Mouse (Mus musculus): ENCODE results near the gene Zfp618.

The Zfp618 gene

DNA sequence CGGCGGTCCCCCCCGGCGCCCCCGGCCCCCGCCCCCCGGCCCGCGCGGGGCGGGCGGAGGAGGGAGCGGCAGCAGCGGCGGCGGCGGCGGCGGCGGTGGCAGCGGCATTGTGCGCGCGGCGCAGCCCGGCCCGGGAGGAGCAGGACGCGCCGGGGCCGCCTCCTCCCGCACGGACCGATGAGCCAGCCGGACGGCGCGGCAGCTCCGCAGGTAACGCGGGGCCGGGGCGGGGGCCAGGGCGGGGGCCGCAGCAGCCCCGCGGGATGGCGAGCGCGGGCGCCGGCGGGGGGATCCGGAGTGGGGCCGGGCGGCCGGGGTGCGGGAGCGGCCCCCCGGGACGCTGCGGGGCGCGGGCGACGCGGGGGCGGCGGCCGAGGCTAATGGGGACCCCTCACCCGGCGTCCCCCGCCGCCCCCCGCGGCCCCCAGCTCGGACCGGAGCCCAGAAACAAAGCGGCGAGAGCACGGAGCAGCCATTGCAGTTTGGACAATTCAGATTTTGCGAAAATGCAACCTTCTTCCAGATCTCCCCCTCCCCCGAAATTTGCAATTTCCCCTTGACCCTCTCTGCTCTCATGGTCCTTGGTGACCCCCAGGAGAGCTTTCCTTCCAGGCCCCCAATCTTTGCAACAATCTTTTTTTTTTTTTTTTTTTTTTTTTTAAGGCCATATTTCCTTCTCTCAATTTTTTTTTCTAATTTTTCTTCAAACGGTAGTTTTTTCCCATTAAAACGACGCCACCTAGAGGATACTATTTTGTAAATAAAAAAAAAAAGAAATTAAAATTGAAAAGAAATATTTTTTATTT is at the start of gene Zfp618:
TSS of gene Zfp618 (plus strand) at position 77 of the 806 bp plus-strand sequence.
- DNase-seq (ENCODE audit: low read depth) = no peak

DNA sequence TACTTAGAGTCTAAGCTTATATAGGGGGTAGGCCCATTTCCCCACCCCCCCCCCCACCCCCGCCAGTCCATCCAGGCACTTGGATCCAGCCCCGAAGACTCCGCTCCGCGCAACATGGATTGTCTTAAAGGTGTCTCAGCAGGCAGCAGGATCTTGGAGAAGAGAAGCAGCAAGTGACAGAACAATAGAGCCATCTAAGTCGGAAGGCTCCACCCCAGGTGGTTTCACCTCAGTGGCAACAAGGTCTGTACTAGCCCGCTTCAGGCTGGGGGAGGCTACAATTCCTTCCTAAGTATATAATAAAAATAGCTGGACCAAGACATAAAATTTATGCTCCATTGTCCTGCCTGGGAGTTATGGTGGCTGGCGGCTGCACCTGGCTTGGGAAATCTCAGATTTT is 48.3 kb upstream of the Zfp618 start:
- no peak for DNase-seq (ENCODE audit: low read depth)

- DNase-seq (ENCODE audit: low read depth) = peak; percentile 10
Measured at GRCm38 (mm10) chr4:62933798-62934197, 31.6 kb upstream of the Zfp618 start.

DNA sequence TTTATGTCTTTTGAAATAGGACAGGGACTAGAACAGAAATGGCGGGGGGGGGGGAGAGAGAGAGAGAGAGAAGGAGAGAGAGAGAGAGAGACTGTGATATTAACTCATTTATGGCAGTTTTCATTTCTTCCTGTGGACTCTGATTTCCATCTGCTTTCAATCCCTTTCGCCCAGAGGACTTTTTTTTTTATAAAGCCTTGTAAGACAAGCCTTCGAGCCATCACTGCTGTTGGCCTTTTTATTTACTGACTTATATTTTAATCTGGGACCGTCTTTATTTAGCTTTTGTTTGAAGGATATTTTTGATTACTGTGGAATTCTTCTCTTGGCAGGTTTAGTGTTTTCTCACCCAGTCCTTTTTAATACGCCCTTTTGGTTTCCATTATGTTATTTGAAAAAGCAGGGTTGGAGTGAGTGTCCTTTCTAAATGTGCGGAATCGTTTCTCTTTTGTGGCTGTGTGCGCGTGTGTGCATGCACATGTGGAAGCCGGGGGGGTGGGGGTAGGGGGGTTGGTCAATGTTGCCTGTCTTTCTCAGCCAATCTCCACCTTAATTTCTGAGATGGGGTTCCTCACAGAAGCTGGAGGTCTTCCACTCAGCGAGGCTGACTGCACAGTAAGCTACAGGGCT is 29.7 kb upstream of the Zfp618 start:
- no peak for DNase-seq (ENCODE audit: low read depth)

- DNase-seq (ENCODE audit: low read depth) = no peak
Measured at GRCm38 (mm10) chr4:62941961-62942892, 23.1 kb upstream of the Zfp618 start.

DNA sequence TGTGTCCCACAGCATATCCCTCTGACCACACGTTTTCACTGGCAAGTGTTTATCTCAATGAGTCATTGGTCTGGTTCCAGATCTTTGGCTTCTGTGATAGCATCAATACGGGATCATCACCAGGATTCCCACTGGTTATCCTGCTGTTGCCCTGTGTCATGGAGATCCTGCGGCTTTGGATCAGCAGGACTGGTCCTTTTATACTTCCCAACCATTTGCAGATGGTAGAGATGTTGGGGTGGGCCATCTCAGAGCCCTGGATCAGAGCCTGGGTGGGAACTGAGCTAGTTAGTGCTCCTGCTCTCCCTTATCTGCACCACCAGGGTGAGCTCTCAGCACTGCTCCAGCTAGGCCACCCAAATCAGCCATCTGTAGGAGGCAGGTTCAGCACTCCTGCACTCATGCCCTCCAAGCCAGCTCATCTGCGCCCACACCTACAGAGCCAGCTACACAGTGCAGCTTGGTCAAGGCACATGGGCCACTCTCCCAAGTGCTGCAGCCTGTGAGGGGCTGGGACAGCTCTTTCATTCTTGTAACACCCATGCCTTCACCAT is 21.0 kb upstream of the Zfp618 start:
- DNase-seq (ENCODE audit: low read depth) = no peak

DNA sequence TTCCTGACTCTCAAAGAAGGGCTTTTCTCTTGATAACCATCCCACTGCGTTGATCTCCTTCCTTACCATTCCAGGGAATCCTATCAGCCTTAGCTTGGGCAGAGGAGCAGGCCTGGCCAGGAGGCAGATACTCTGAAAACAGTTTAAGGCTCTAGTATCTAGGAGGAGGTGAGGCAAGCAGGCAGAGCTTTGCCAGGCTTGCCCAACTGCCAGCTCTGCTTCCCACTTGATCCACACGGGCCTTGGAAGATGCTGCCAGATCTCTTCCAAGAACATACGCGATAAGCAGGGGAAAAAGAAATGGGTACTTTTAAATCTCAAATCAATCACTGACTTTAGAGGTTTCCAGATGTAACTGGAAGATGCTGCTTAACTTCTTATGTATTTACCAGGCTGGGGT is 1.6 kb upstream of the Zfp618 start:
- no peak for DNase-seq (ENCODE audit: low read depth)

DNA sequence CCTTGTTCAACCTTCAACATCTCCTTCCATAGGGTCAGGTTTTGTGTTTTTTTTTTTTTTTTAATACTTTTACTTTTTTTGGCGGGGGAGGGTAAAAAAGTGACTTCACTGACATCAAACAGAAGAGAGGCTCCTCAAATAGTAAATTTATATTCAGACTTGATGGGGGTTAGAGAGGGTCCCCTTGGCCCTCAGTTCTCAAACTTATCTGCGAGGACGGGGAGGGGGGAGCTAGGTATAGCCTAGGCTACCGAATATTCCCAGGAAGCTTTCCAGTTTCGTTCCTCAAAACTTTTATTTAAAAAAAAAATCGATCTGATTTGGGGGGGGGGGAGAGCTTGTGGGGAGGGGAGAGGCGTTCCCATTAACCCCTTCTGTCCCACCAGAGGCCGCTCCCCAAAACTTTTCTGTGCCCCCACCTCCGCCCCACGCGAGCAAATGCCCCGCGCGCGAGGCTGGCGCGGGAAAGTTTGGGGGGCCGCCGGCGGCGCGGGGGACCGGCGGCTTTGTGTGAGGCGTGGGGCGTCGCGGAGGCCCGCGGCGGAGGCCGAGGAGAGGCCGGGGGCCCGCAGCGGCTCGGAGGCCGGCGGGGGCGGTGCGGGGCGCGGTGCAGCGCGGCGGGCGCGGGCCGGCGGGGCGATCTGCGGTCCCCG is 403 bp upstream of the Zfp618 start:
- DNase-seq (ENCODE audit: low read depth) = no peak

- peak; percentile 41 for DNase-seq (ENCODE audit: low read depth)
Measured at GRCm38 (mm10) chr4:62969526-62969925, 4.2 kb downstream of the Zfp618 start.

- no peak for DNase-seq (ENCODE audit: low read depth)
Measured at GRCm38 (mm10) chr4:62971991-62972390, 6.6 kb downstream of the Zfp618 start.

GRCm38 (mm10) chr4:62973086-62973485 is 7.7 kb downstream of the Zfp618 start:
- no peak for DNase-seq (ENCODE audit: low read depth)

GRCm38 (mm10) chr4:62974901-62975300 is 9.5 kb downstream of the Zfp618 start:
- DNase-seq (ENCODE audit: low read depth) = no peak

GRCm38 (mm10) chr4:62975541-62975940 is 10.2 kb downstream of the Zfp618 start:
- DNase-seq (ENCODE audit: low read depth) = no peak

DNA sequence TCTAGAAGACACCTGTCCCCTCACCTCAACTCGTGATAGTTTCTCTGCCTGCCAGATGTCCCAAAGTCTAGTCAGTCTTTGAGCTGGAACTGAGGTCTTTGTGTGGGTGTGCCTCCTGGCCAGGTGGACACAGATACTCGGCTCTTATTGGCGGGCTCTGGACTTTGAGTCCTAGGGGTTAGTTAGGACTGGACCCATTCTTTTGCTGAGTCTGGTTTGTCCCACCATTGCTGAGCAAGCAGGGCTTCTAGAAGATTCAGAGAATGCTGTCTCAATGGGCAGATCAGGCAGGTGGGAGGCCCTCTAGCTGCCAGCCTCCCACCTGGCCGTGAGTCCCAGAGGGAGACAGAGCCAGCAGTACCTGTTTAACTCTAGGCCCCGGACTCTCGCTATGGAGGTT is 12.1 kb downstream of the Zfp618 start:
- DNase-seq (ENCODE audit: low read depth) = no peak

DNA sequence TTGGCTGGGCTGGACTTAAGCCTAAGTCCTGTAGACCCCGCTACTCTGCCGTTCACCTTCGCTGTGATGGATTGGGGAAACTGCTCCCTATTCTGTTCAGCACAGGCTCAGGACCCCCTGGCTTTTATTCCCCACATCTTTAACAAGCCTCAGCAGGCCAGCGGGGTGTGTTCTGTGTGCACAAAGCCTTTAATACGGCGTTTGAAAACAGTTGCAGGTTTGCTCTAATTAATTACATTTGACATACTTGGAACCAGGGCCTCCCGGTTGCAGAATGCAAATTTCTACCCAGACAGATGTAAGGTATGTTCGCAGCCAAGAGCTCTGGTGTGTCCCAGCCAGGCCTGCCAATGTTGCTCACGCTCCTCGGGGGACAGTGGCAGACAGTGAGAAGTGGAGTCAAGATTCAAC is 13.1 kb downstream of the Zfp618 start:
- DNase-seq (ENCODE audit: low read depth) = no peak

DNA sequence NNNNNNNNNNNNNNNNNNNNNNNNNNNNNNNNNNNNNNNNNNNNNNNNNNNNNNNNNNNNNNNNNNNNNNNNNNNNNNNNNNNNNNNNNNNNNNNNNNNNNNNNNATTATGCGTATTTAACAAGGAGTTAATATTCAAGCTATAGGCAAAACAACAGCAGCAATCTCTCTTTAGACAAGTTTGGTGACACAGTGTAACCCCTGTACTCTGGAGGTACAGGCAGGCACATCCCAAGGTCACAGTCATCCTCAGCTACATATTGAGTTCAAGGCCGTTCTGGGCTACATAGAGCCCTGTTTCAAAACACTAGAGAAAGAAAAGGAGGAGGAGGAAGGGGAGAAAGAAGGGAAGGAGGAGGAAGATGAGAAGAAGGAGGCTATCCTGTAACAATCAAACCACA is 16.2 kb downstream of the Zfp618 start:
- DNase-seq (ENCODE audit: low read depth) = no peak

DNA sequence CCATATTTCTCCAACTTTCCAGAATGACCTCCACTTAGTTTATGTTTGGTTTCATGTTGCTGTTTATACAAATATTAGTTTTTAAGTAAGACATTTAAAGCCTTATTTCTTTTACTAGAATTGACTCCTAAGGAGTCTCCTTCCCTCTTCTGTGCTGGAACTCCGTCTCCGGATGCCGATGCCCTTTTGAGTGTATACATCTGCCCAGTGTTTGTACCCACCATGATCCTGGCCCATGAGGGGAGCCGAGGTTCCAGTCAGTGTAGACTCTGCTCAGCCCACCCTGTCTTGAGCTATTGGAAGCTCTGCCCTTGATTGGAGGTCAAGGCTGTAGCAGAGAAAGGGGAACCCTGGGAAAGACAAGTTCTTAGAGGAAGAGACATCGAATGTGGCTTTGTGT is 18.2 kb downstream of the Zfp618 start:
- no peak for DNase-seq (ENCODE audit: low read depth)

DNA sequence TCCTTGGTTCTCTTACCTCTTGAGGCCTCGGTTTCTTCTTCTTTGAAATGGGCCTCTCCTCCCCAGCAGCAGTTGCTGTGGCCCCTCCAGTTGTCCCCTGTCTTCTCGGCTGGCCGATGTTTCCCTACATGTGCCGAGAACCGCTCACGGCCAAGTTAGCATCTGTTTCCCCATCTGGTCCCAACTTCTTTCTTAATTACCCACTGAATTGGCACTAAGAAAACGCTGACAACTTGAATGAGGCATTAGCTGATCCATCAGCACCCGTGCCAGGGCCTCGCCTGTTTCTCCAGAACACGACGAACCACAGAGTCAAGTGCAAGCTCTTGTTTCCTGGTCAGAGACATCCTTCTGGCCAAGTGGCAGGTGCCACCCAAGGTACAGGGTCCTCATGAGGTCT is 26.0 kb downstream of the Zfp618 start:
- DNase-seq (ENCODE audit: low read depth) = no peak

- no peak for DNase-seq (ENCODE audit: low read depth)
Measured at GRCm38 (mm10) chr4:62993190-62993589, 27.8 kb downstream of the Zfp618 start.

- DNase-seq (ENCODE audit: low read depth) = no peak
Measured at GRCm38 (mm10) chr4:62997606-62998005, 32.2 kb downstream of the Zfp618 start.

GRCm38 (mm10) chr4:62998431-62998835 is 33.1 kb downstream of the Zfp618 start:
- DNase-seq (ENCODE audit: low read depth) = no peak

DNA sequence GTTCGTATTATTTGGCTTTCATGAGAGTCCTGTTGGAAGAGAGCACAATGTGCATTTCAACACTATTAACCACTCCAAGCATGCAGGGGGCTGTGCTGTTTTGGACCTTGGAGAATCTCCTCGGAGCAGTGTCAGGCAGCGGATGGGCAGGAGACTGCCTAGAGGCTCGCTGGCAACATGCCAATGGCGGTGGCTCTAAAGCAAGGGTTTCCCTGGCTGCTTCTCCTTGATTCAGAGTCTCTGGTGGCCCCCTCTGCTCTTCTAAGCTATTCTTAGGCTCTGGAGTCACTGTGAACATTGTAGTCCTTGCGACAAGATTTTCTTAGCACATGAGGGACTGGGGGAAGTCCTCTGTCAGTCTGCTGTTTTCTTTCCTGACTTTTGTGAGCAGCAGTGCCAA is 33.5 kb downstream of the Zfp618 start:
- DNase-seq (ENCODE audit: low read depth) = no peak
